Mouse (Mus musculus) embryo, embryonic 9.5 days (tissue): ENCODE data around the gene Sstr5.

Experiments used
- DNase-seq: peaks from one replicate; pipeline ENCODE4 v3.0.0-alpha.2; 2017; ENCODE audit errors: extremely low spot score

Gene Sstr5

GRCm38 (mm10) chr17:25497013-25497412 is at the start of gene Sstr5:
TSS of gene Sstr5 (minus strand) at chr17:25497288.
- DNase-seq, result peak; percentile 48

GRCm38 (mm10) chr17:25541768-25542167 is 44.7 kb upstream of the Sstr5 start:
- DNase-seq, result no peak

GRCm38 (mm10) chr17:25540731-25541130 is 43.6 kb upstream of the Sstr5 start:
- no peak for DNase-seq

- DNase-seq, result peak; percentile 13
Measured at GRCm38 (mm10) chr17:25538945-25539875, 42.1 kb upstream of the Sstr5 start.

- DNase-seq, result no peak
Measured at GRCm38 (mm10) chr17:25530357-25531022, 33.4 kb upstream of the Sstr5 start.

- DNase-seq, result no peak
Measured at GRCm38 (mm10) chr17:25522080-25522479, 25.0 kb upstream of the Sstr5 start.

GRCm38 (mm10) chr17:25520492-25520891 is 23.4 kb upstream of the Sstr5 start:
- DNase-seq, result no peak

- no peak for DNase-seq
Measured at GRCm38 (mm10) chr17:25519511-25519910, 22.4 kb upstream of the Sstr5 start.

GRCm38 (mm10) chr17:25518144-25518543 is 21.1 kb upstream of the Sstr5 start:
- DNase-seq, result no peak

GRCm38 (mm10) chr17:25516315-25516714 is 19.2 kb upstream of the Sstr5 start:
- DNase-seq, result no peak

GRCm38 (mm10) chr17:25514055-25514454 is 17.0 kb upstream of the Sstr5 start:
- no peak for DNase-seq

GRCm38 (mm10) chr17:25511876-25512275 is 14.8 kb upstream of the Sstr5 start:
- no peak for DNase-seq

GRCm38 (mm10) chr17:25510074-25510830 is 13.2 kb upstream of the Sstr5 start:
- no peak for DNase-seq

GRCm38 (mm10) chr17:25508860-25509577 is 11.9 kb upstream of the Sstr5 start:
- peak; percentile 53 for DNase-seq

- DNase-seq, result peak; percentile 75
Measured at GRCm38 (mm10) chr17:25507799-25508198, 10.7 kb upstream of the Sstr5 start.

GRCm38 (mm10) chr17:25502599-25502998 is 5.5 kb upstream of the Sstr5 start:
- DNase-seq, result no peak

GRCm38 (mm10) chr17:25482092-25482491 is 15.0 kb downstream of the Sstr5 start:
- no peak for DNase-seq

- DNase-seq, result no peak
Measured at GRCm38 (mm10) chr17:25480820-25481219, 16.3 kb downstream of the Sstr5 start.

- no peak for DNase-seq
Measured at GRCm38 (mm10) chr17:25480152-25480551, 16.9 kb downstream of the Sstr5 start.

- DNase-seq, result peak; percentile 61
Measured at GRCm38 (mm10) chr17:25475946-25476744, 20.9 kb downstream of the Sstr5 start.
